Mouse (Mus musculus) kidney, embryonic 16.5 days (tissue): ENCODE results near the gene Ptafr. TPM values are rescaled to one million over a fixed set of nuclear protein-coding genes. Genes with fewer than 3 reads are reported as not detected.
"Not testable (repeated sequence)": the region's sequence is repeated elsewhere in the genome, so short reads cannot be mapped to it uniquely, and the experiment has no call there.

ENCODE experiments used
- ATAC-seq: fragments of 200-750 bp; cut with Nextera tagmentation; 2 replicates; pipeline ENCODE4 v1.8.0; 2017; ENCODE audit warnings: moderate TSS enrichment; ENCODE audit not compliant: low FRiP score, low TSS enrichment
- H3K27ac ChIP-seq: fragments of 300-500 bp; sonication (generic); 2 replicates; pipeline ENCODE4 v1.5.1; 2014; ENCODE audit warnings: low read length
- H3K27me3 ChIP-seq: fragments of 300-500 bp; sonication (generic); 2 replicates; pipeline ENCODE4 v1.6.1; 2014; ENCODE audit warnings: low read length, control low read depth, mixed read lengths; ENCODE audit not compliant: insufficient read depth
- H3K36me3 ChIP-seq: fragments of 300-500 bp; sonication (generic); 2 replicates; pipeline ENCODE4 v1.6.1; 2014; ENCODE audit warnings: low read length, control low read depth, mixed read lengths; ENCODE audit not compliant: insufficient read depth
- H3K4me1 ChIP-seq: fragments of 300-500 bp; sonication (generic); 2 replicates; pipeline ENCODE4 v1.6.1; 2014; ENCODE audit warnings: low read length, control low read depth, mixed read lengths; ENCODE audit not compliant: insufficient read depth
- H3K4me2 ChIP-seq: fragments of 300-500 bp; sonication (generic); replicated peaks from 2 replicates; pipeline ENCODE4 v1.6.1; 2014; ENCODE audit warnings: low read depth, low read length
- H3K4me3 ChIP-seq: fragments of 300-500 bp; sonication (generic); 2 replicates; pipeline ENCODE4 v1.5.1; 2014; ENCODE audit warnings: mild to moderate bottlenecking, low read length
- H3K9ac ChIP-seq: fragments of 300-500 bp; sonication (generic); replicated peaks from 2 replicates; pipeline ENCODE4 v1.6.1; 2014; ENCODE audit warnings: low read length
- H3K9me3 ChIP-seq: fragments of 300-500 bp; sonication (generic); 2 replicates; pipeline ENCODE4 v1.6.1; 2016; ENCODE audit warnings: low read length, control low read depth
- WGBS: fragments of 180-500 bp; shearing (Covaris S2); extraction: QIAGEN DNeasy Blood & Tissue Kit; methylation state at CpG from one replicate; pipeline ENCODE4 v1.1.7; 2014; 5-methylcytosine and 5-hydroxymethylcytosine counted together
- polyA plus RNA-seq: library from polyadenylated mRNA; unstranded; fragments of >200 nt; fragmentation: Nextera tagmentation; extraction: Ambion mirVana; gene quantifications from 2 replicates; pipeline ENCODE4 v1.2.1, GENCODE M21; 2015

Gene Ptafr
- polyA plus RNA-seq, 1 experiment from 2014 or later: 0.29 TPM

DNA sequence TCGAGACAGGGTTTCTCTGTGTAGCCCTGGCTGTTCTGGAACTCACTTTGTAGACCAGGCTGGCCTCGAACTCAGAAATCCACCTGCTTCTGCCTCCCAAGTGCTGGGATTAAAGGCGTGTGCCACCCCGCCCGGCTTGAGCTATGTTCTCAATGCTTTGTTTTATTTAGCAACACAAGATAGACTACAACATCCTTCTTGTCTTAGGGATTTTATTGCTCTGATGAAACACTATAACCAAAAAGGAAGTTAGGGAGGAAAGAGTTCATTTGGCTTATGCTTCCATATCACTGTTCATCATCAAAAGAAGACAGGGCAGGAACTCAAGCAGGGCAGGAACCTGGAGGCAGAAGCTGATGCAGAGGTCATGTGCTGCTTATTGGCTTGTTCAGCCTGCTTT lies 37.4 kb downstream of the Ptafr start:
- WGBS: 76% methylated on average over 5 of the region's 5 CpGs
- not testable (repeated sequence) for H3K4me1 ChIP-seq, H3K27ac ChIP-seq, H3K4me3 ChIP-seq, H3K36me3 ChIP-seq, H3K27me3 ChIP-seq, H3K9ac ChIP-seq, H3K9me3 ChIP-seq, H3K4me2 ChIP-seq, ATAC-seq

DNA sequence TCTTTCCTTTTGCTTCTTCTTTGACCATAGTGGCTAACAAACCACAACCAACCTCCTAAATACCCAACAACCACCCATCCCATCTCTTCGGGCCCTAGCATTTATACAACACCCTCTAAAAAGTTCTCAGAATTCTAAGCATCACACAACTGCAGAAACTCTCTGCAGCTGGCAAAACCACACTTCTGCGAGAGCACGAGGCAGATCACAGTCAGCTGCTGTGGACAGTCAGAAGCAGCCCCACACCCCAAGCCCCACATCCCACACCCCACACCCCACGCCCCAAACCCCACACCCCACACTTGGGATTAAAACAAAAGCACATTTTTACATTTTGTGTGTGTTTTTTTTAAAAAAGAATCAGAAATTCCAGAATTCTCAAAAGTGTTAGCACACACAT lies 39.6 kb downstream of the Ptafr start:
- H3K9me3 ChIP-seq: no peaks in the 10 kb centered on the region
- 84% methylated on average over 4 of the region's 4 CpGs for WGBS

DNA sequence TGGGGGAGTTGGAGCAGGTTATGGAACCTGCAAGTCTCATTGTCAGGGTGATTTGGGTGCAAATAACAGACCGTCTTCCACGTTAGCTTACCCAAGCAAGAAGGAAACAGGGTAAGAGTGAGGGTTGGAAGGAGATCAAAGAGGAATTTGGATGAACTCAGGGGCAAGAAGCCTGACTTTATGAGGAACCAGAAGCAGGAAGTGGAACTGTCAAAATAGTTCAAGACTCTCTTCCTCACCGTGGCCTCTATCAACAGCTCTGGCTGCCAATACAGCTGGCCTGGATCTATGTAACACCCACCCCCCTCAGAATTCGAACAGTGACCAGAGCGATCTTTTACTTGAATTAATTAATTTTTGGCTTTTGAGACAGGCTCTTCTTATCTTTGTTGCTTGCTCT lies 41.9 kb downstream of the Ptafr start:
- no peak overlapping the region for H3K9ac ChIP-seq
- H3K27me3 ChIP-seq: no peaks in the 10 kb centered on the region
- H3K4me2 ChIP-seq: no peak overlapping the region
- 35% methylated on average over 5 of the region's 5 CpGs for WGBS
- H3K4me3 ChIP-seq: no peak overlapping the region
- ATAC-seq: no peak
- no peak overlapping the region for H3K27ac ChIP-seq
- no peaks in the 10 kb centered on the region for H3K4me1 ChIP-seq
- no peaks in the 10 kb centered on the region for H3K36me3 ChIP-seq
- no peaks in the 10 kb centered on the region for H3K9me3 ChIP-seq

More for the DNA sequence above, 39.6 kb downstream of the Ptafr start:
- H3K27ac ChIP-seq: no peak overlapping the region
- no peak for ATAC-seq
- no peaks in the 10 kb centered on the region for H3K27me3 ChIP-seq
- no peak overlapping the region for H3K4me2 ChIP-seq
- no peak overlapping the region for H3K9ac ChIP-seq
- H3K36me3 ChIP-seq: no peaks in the 10 kb centered on the region
- H3K4me3 ChIP-seq: no peak overlapping the region
- no peaks in the 10 kb centered on the region for H3K4me1 ChIP-seq

DNA sequence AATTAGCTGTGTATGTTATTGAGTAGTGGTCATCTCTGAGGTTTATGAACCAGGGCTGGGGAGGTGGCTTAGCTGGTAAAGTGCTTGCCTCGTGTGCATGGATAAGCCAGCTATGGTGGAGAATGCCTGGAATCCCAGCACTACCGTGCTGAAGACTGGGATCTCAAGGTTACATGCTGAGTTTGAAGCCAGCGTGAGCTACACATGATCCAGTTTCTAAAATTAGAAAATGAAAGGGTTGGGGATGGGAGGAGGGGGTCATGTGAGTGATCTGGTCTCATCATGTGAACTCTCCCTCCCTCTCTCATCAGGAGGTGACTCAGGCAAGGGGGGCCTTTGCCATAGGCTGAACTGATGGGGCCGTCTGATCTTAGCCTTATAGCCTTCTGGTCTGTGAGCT lies 44.3 kb downstream of the Ptafr start:
- H3K9me3 ChIP-seq: no peaks in the 10 kb centered on the region
- no peaks in the 10 kb centered on the region for H3K4me1 ChIP-seq
- no peak for ATAC-seq
- no peak overlapping the region for H3K9ac ChIP-seq
- WGBS: 51% methylated on average over 4 of the region's 4 CpGs
- H3K4me3 ChIP-seq: no peak overlapping the region
- no peak overlapping the region for H3K27ac ChIP-seq
- H3K27me3 ChIP-seq: no peaks in the 10 kb centered on the region
- no peaks in the 10 kb centered on the region for H3K36me3 ChIP-seq
- no peak overlapping the region for H3K4me2 ChIP-seq

DNA sequence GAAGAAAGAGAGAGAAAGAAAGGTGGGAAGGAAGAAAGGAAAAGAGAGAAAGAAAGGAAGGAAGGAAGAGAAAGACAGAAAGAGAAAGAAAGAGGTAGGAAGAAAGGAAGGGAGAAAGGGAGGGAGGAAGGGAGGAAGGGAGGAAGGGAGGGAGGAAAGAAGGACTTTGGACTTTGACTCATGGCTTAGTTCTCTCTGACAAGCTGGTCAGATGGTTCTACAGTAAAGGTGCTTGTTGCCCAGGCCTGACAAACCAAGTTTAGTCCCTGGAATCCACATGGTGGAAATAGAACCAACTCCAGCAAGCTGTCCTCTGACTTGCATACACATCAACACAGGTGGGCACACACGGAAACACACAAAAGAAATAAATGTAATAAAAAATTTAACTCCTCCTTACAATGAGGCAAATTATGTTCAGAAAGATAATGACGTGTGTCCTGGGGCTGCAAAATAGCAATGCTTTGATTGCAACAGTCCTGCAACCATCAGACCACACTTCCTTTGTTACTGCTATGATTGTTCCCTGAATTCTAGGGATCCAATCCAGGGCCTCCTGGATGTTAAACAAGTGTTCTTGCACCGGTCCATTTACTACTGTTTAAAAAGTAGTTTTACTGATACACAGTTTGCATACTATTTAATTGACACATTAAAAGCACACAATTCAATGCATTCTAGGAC lies 46.6 kb downstream of the Ptafr start:
- Histone ChIP-seq H3K36me3 (no peaks in the 10 kb centered on the region), H3K9me3 (peaks cover 12% of the 10 kb centered on the region), H3K4me1 (no peaks in the 10 kb centered on the region), H3K27ac (no peak overlapping the region), H3K4me2 (no peak overlapping the region), H3K4me3 (no peak overlapping the region), H3K27me3 (no peaks in the 10 kb centered on the region), H3K9ac (no peak overlapping the region)
- ATAC-seq: no peak
- WGBS: 77% methylated on average over 3 of the region's 3 CpGs

DNA sequence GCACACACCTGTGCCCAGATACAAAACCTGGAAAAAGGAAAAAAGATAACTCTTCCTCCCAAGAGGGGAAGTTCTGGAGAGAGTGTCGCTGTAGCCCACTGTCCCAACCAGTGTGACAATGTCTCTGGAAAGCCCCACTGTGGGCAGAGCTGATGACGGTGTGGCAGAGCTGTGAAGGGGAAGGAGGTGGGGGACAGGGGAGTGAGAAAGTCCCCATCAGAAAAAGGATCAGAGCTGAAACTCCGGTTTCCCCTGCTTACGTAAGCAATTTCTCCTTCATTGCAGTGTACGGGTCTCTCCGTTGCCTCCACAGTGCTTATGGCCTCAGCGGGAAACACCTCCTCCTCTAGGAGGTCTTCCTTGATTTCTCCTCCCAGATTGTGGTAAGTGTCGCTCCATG lies 47.5 kb downstream of the Ptafr start:
- H3K4me3 ChIP-seq: no peak overlapping the region
- 87% methylated on average over 8 of the region's 8 CpGs for WGBS
- H3K9ac ChIP-seq: no peak overlapping the region
- H3K36me3 ChIP-seq: no peaks in the 10 kb centered on the region
- no peak overlapping the region for H3K27ac ChIP-seq
- H3K4me1 ChIP-seq: no peaks in the 10 kb centered on the region
- ATAC-seq: no peak
- H3K27me3 ChIP-seq: no peaks in the 10 kb centered on the region
- H3K9me3 ChIP-seq: peaks cover 15% of the 10 kb centered on the region
- no peak overlapping the region for H3K4me2 ChIP-seq

DNA sequence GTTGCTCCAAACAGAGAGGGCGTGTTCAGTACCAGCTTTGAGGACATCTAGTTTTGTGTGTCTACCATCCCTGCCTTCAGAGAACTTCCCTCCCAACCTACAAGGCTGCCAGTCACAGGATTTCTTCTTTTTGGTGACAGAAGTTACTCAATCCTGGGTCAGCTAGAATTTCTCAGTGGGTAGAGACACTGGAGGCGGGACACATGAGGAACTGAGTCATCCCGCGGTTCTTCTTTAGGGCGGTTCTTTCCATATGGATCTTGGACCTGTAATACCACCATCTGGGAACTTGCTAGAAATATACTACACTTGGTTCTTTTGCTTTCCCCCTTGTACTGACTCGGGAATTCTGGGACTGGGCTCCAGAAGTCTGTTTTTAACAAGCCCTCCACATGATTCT lies 54.0 kb downstream of the Ptafr start:
- WGBS: 93% methylated on average over 6 of the region's 6 CpGs
- Histone ChIP-seq H3K4me1 (no peaks in the 10 kb centered on the region), H3K4me2 (no peak overlapping the region), H3K9ac (no peak overlapping the region), H3K27ac (no peak overlapping the region), H3K27me3 (no peaks in the 10 kb centered on the region), H3K4me3 (no peak overlapping the region), H3K36me3 (no peaks in the 10 kb centered on the region), H3K9me3 (peaks cover 15% of the 10 kb centered on the region)
- no peak for ATAC-seq

DNA sequence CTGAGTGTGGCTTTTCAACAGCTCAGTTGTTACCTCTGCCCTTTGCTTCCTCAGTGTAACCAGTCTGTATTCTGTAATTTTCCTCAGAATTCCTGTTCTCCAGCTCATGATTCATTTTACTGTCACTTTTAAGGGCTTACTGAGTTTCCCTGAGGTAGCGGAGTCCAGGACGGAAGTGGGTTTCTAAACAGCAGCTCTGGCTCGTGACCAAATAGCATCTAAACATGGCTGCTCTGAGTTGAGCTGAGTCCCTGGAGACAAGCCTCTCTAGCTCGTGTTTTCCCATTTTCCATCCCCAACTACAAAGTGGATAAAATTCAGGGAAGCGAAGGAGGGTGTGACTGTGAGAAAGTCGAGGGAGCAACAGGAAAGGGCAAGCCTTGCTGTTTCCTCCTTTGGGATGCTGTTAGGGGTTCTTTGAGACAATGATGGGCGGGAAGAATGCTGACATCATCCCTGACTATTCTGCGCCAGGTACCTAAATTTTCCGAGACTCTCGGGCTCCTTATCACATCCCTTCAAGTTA lies 55.0 kb downstream of the Ptafr start:
- H3K27me3 ChIP-seq: no peaks in the 10 kb centered on the region
- WGBS: 79% methylated on average over 10 of the region's 10 CpGs
- no peak overlapping the region for H3K9ac ChIP-seq
- no peak for ATAC-seq
- H3K9me3 ChIP-seq: peaks cover 15% of the 10 kb centered on the region
- no peak overlapping the region for H3K27ac ChIP-seq
- H3K4me2 ChIP-seq: no peak overlapping the region
- H3K4me1 ChIP-seq: no peaks in the 10 kb centered on the region
- H3K36me3 ChIP-seq: no peaks in the 10 kb centered on the region
- H3K4me3 ChIP-seq: no peak overlapping the region

DNA sequence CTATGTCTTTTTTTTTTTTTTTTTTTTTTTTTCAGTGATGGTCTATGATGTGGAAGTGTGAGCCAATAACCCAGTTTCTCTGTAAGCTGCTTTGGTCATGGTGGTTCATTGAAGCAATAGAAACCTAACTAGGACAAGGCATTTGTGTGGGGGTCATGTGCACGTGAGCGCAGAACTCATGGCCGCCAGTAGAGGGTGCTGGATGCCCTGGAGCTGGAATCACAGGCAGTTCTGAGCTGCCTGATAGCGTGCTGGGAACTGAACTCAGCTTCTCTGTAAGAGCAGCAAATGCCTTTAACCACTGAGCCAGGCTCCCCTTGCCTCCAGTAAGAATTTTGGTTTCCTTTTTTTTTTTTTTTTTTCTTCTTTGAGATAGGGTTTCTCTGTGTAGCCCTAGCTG lies 56.3 kb downstream of the Ptafr start:
- no peaks in the 10 kb centered on the region for H3K36me3 ChIP-seq
- ATAC-seq: no peak
- H3K4me2 ChIP-seq: no peak overlapping the region
- H3K27ac ChIP-seq: no peak overlapping the region
- H3K9ac ChIP-seq: no peak overlapping the region
- WGBS: 78% methylated on average over 4 of the region's 4 CpGs
- peaks cover 7% of the 10 kb centered on the region for H3K9me3 ChIP-seq
- H3K4me3 ChIP-seq: no peak overlapping the region
- H3K27me3 ChIP-seq: no peaks in the 10 kb centered on the region
- H3K4me1 ChIP-seq: no peaks in the 10 kb centered on the region

DNA sequence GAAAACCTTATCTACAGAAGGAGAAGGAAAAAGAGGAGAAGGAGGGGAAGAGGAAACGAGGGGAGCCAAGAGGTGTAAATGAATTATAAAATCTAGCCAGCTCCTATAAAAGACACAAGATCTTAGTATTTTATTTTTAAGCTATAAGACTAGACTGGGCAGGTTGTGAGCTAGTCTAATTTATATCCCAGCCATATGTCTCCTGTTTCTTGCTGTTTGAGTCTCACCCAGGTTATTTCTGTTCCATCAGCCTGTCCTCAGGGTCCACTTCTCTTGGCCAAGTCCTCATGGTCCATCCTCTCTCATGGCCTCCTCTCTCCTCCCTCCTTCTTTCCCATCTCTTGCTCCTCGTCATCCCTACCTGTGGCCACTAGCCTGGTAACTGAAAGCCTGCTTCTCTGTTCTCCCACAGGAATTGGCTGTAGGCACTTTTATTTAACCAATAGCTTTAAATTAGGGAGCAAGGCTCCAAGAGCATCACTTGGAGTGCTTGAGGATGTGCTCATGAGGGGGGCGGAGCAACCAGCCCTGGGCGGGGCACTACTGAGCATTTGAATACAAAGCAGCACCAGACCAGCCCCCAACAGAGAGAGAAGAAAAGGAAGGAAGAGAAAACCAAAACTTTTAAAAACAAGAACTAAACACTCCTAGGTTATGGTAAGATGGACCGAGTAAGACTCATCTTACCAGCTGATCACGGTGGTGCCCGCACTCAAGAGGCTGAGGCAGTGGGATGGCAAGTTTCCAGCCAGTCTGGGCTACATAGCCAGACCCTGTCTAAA lies 57.6 kb downstream of the Ptafr start:
- no peak for ATAC-seq
- Histone ChIP-seq H3K27me3 (no peaks in the 10 kb centered on the region), H3K27ac (no peak overlapping the region), H3K9me3 (no peaks in the 10 kb centered on the region), H3K4me1 (no peaks in the 10 kb centered on the region), H3K4me2 (no peak overlapping the region), H3K36me3 (no peaks in the 10 kb centered on the region), H3K9ac (no peak overlapping the region), H3K4me3 (no peak overlapping the region)
- 75% methylated on average over 7 of the region's 7 CpGs for WGBS
